ENCODE assay signal across 7 mouse cellular contexts in genomic region chrX:12090151-12090870, GRCm38 (mm10).
DNase-seq lines count a peak whose midpoint lies in the region; ATAC-seq lines count a peak whose summit lies in the region.

No protein-coding gene starts in this region.

- H3K4me3 ChIP-seq in heart, embryonic 13.5 days: peak overlapping the region; percentile 63
- H3K4me3 ChIP-seq in midbrain, embryonic 13.5 days (replicated peaks): peak overlapping the region; percentile 46

- no peaks in the 10 kb centered on the region for H3K9me3 ChIP-seq in heart, embryonic 13.5 days
- H3K9me3 ChIP-seq in midbrain, embryonic 13.5 days: no peaks in the 10 kb centered on the region

- peak; percentile 20 to 29 for DNase-seq in spleen, postnatal 10 days (ENCODE audit: low spot score in 2 of 2)
- no peak for DNase-seq in spleen, adult 18-20 months
- DNase-seq in cerebellum, adult 8-10 months: peak; percentile 35
- DNase-seq in kidney, postnatal 25 days: peak; percentile 70 to 89

- WGBS in heart, embryonic 13.5 days: 5% methylated on average over 37 of the region's 37 CpGs
- WGBS in midbrain, embryonic 13.5 days: 4% methylated on average over 37 of the region's 37 CpGs

- peaks cover 94% of the 10 kb centered on the region for H3K27me3 ChIP-seq in heart, embryonic 13.5 days (replicated peaks)
- H3K27me3 ChIP-seq in midbrain, embryonic 13.5 days: peaks cover 74% of the 10 kb centered on the region

- peak overlapping the region; percentile 85 for H3K4me2 ChIP-seq in heart, embryonic 13.5 days
- H3K4me2 ChIP-seq in midbrain, embryonic 13.5 days (replicated peaks): peak overlapping the region; percentile 82

- peak overlapping the region; percentile 93 for H3K27ac ChIP-seq in heart, embryonic 13.5 days (replicated peaks)
- peak overlapping the region; percentile 95 for H3K27ac ChIP-seq in midbrain, embryonic 13.5 days

- ATAC-seq in heart, embryonic 13.5 days (ENCODE audit: extremely low read depth, insufficient number of reproducible peaks, low FRiP score, low TSS enrichment): peak; percentile 31; the same call in 1 of the 2 replicates
- ATAC-seq in midbrain, embryonic 13.5 days: peak; percentile 25
- ATAC-seq in erythroid progenitor cell, adult 5-6 weeks (replicated peaks; ENCODE audit: low FRiP score, poor library complexity, severe bottlenecking): no peak

- H3K4me1 ChIP-seq in heart, embryonic 13.5 days: peaks cover 38% of the 10 kb centered on the region
- peaks cover 47% of the 10 kb centered on the region for H3K4me1 ChIP-seq in midbrain, embryonic 13.5 days (replicated peaks)

- H3K9ac ChIP-seq in heart, embryonic 13.5 days: peak overlapping the region; percentile 87
- peak overlapping the region; percentile 74 for H3K9ac ChIP-seq in midbrain, embryonic 13.5 days (replicated peaks)

- no peaks in the 10 kb centered on the region for H3K36me3 ChIP-seq in heart, embryonic 13.5 days
- no peaks in the 10 kb centered on the region for H3K36me3 ChIP-seq in midbrain, embryonic 13.5 days

Comparison
In these comparisons a context has a peak if more than half of its experiments do, and no peak if none do; other contexts are left out.
1. DNase-seq: peak in spleen, postnatal 10 days (2 of 2), cerebellum, adult 8-10 months (single experiment) and kidney, postnatal 25 days (2 of 2); none in spleen, adult 18-20 months (0 of 2).